ENCODE assay signal across 8 mouse cellular contexts in genomic region chr2:25501593-25502486, GRCm38 (mm10). TPM values are rescaled to one million over a fixed set of nuclear protein-coding genes. Genes with fewer than 3 reads are reported as not detected.
A peak's percentile ranks its signal among the peaks of the same experiment; 100 is the strongest.
DNase-seq lines count a peak whose midpoint lies in the region; ATAC-seq lines count a peak whose summit lies in the region.

C8g (minus strand) TSS chr2:25501719.

- peaks cover 45% of the 10 kb centered on the region for H3K36me3 ChIP-seq in hindbrain, embryonic 13.5 days
- H3K36me3 ChIP-seq in midbrain, embryonic 11.5 days (ENCODE audit: control insufficient read depth, insufficient read depth, low read length) = no peaks in the 10 kb centered on the region

- DNase-seq in adrenal gland, postnatal 14 days = peak; percentile 38
- no peak for DNase-seq in adrenal gland, adult 2 months
- peak; percentile 25 for DNase-seq in right cerebral cortex, postnatal 4 days
- no peak for DNase-seq in right cerebral cortex, adult 2 months (ENCODE audit: low spot score in 2 of 2)
- no peak for DNase-seq in midbrain, embryonic 11.5 days (ENCODE audit: low spot score, missing footprints)
- DNase-seq in gastrocnemius, postnatal 10 days = no peak
- no peak for DNase-seq in spleen, postnatal 10 days (ENCODE audit: low spot score in 2 of 2)

- H3K4me1 ChIP-seq in hindbrain, embryonic 13.5 days (replicated peaks) = peaks cover 19% of the 10 kb centered on the region
- H3K4me1 ChIP-seq in midbrain, embryonic 11.5 days (ENCODE audit: control insufficient read depth, insufficient read depth, low read length) = peaks cover 8% of the 10 kb centered on the region

- H3K4me3 ChIP-seq in hindbrain, embryonic 13.5 days = peak within 1 kb of the TSS; percentile 90
- H3K4me3 ChIP-seq in midbrain, embryonic 11.5 days (ENCODE audit: low read depth, low read length) = peak within 1 kb of the TSS; percentile 79

- WGBS in hindbrain, embryonic 13.5 days = 75% methylated on average over 20 of the region's 20 CpGs
- 74% methylated on average over 20 of the region's 20 CpGs for WGBS in midbrain, embryonic 11.5 days

- no peaks in the 10 kb centered on the region for H3K9me3 ChIP-seq in hindbrain, embryonic 13.5 days
- H3K9me3 ChIP-seq in midbrain, embryonic 11.5 days (ENCODE audit: control insufficient read depth, low read length) = no peaks in the 10 kb centered on the region

- peak; percentile 2; the same call in 1 of the 2 replicates for ATAC-seq in hindbrain, embryonic 13.5 days (ENCODE audit: low FRiP score)
- ATAC-seq in midbrain, embryonic 11.5 days (ENCODE audit: low FRiP score) = no peak; the same call in 1 of the 2 replicates

- peak within 1 kb of the TSS; percentile 100 for H3K4me2 ChIP-seq in hindbrain, embryonic 13.5 days
- H3K4me2 ChIP-seq in midbrain, embryonic 11.5 days = peak within 1 kb of the TSS; percentile 90

- peak within 1 kb of the TSS; percentile 89 for H3K27ac ChIP-seq in hindbrain, embryonic 13.5 days
- H3K27ac ChIP-seq in midbrain, embryonic 11.5 days (ENCODE audit: low read depth, low read length) = no peak within 1 kb of the TSS; the same call in 1 of the 2 replicates

- H3K9ac ChIP-seq in hindbrain, embryonic 13.5 days = peak within 1 kb of the TSS; percentile 98
- peak within 1 kb of the TSS; percentile 90 for H3K9ac ChIP-seq in midbrain, embryonic 11.5 days (ENCODE audit: low read length)

- no peaks in the 10 kb centered on the region for H3K27me3 ChIP-seq in hindbrain, embryonic 13.5 days
- no peaks in the 10 kb centered on the region for H3K27me3 ChIP-seq in midbrain, embryonic 11.5 days (ENCODE audit: control insufficient read depth, insufficient read depth, low read length)

RNA-seq across cellular contexts. Expression of gene C8g, which starts in this region (rescaled TPM):
- total RNA-seq in adrenal gland, postnatal 14 days (2021) = 4.4 and 36.5 TPM in 2 replicates
- 1 to 10 TPM; 1.5 to 2.0 TPM for total RNA-seq in adrenal gland, adult 2 months (2021)
- 2.7 and 3.0 TPM in 2 replicates for polyA plus RNA-seq in adrenal gland, adult 2 months (2012; rRNA removed)
- 5.4 and 5.5 TPM in 2 replicates for polyA plus RNA-seq in hindbrain, embryonic 13.5 days (2015; fragmentation: Nextera tagmentation; extraction: Ambion mirVana)
- 3.6 TPM in 2 replicates for polyA plus RNA-seq in midbrain, embryonic 11.5 days (2014; fragmentation: Nextera tagmentation; extraction: Ambion mirVana)
- 1 to 10 TPM; 1.4 to 2.0 TPM for total RNA-seq in gastrocnemius, postnatal 10 days (2021)

Comparison
In these comparisons a context has a peak if more than half of its experiments do, and no peak if none do; other contexts are left out.
1. DNase-seq: peak in adrenal gland, postnatal 14 days (single experiment) and right cerebral cortex, postnatal 4 days (single experiment); none in adrenal gland, adult 2 months (single experiment), right cerebral cortex, adult 2 months (0 of 2), midbrain, embryonic 11.5 days (single experiment), gastrocnemius, postnatal 10 days (single experiment) and spleen, postnatal 10 days (0 of 2).